Mouse (Mus musculus) midbrain, embryonic 13.5 days (tissue): ENCODE data around the gene Reps1. TPM values are rescaled to one million over a fixed set of nuclear protein-coding genes. Genes with fewer than 3 reads are reported as not detected.

Experiments
- ATAC-seq: fragments of 200-750 bp; cut with Nextera tagmentation; 2 replicates; pipeline ENCODE4 v1.8.0; 2017; ENCODE audit warnings: mild to moderate bottlenecking, moderate TSS enrichment, moderate library complexity
- H3K27ac ChIP-seq: fragments of 300-500 bp; sonication (generic); 2 replicates; pipeline ENCODE4 v1.5.1; 2015; ENCODE audit warnings: inconsistent platforms, mild to moderate bottlenecking, moderate library complexity
- H3K27me3 ChIP-seq: fragments of 300-500 bp; sonication (generic); 2 replicates; pipeline ENCODE4 v1.6.1; 2015; ENCODE audit warnings: mild to moderate bottlenecking, inconsistent platforms
- H3K36me3 ChIP-seq: fragments of 300-500 bp; sonication (generic); 2 replicates; pipeline ENCODE4 v1.6.1; 2015; ENCODE audit warnings: mild to moderate bottlenecking, inconsistent platforms
- H3K4me1 ChIP-seq: fragments of 300-500 bp; sonication (generic); replicated peaks from 2 replicates; pipeline ENCODE4 v1.6.1; 2015; ENCODE audit warnings: inconsistent platforms
- H3K4me2 ChIP-seq: fragments of 300-500 bp; sonication (generic); replicated peaks from 2 replicates; pipeline ENCODE4 v1.6.1; 2015; ENCODE audit warnings: moderate library complexity, mild to moderate bottlenecking, inconsistent platforms
- H3K4me3 ChIP-seq: fragments of 300-500 bp; sonication (generic); replicated peaks from 2 replicates; pipeline ENCODE4 v1.5.1; 2015; ENCODE audit warnings: mild to moderate bottlenecking, inconsistent platforms
- H3K9ac ChIP-seq: fragments of 300-500 bp; sonication (generic); replicated peaks from 2 replicates; pipeline ENCODE4 v1.6.1; 2015; ENCODE audit warnings: mild to moderate bottlenecking, inconsistent platforms
- H3K9me3 ChIP-seq: fragments of 300-500 bp; sonication (generic); 2 replicates; pipeline ENCODE4 v1.6.1; 2016; ENCODE audit warnings: mild to moderate bottlenecking, inconsistent platforms
- WGBS: fragments of 180-500 bp; shearing (Covaris S2); methylation state at CpG from one replicate; pipeline ENCODE4 v1.1.7; 2015; 5-methylcytosine and 5-hydroxymethylcytosine counted together
- polyA plus RNA-seq: library from polyadenylated mRNA; unstranded; fragments of >200 nt; fragmentation: Nextera tagmentation; extraction: Ambion mirVana; gene quantifications from 2 replicates; pipeline ENCODE4 v1.2.1, GENCODE M21; 2015

The Reps1 gene
- polyA plus RNA-seq, 1 experiment from 2014 or later, result 17.8 TPM

- Histone ChIP-seq H3K36me3 (no peaks in the 10 kb centered on the region), H3K4me3 (no peak overlapping the region), H3K27ac (no peak overlapping the region), H3K27me3 (no peaks in the 10 kb centered on the region), H3K9ac (no peak overlapping the region), H3K4me2 (no peak overlapping the region), H3K4me1 (no peaks in the 10 kb centered on the region), H3K9me3 (no peaks in the 10 kb centered on the region)
- ATAC-seq, result no peak
- 84% methylated on average over 5 of the region's 5 CpGs for WGBS
Observed at GRCm38 (mm10) chr10:18036849-18037248, 18.8 kb upstream of the Reps1 start.

GRCm38 (mm10) chr10:18046380-18046779 is 9.3 kb upstream of the Reps1 start:
- Histone ChIP-seq H3K4me2 (no peak overlapping the region), H3K27ac (no peak overlapping the region), H3K27me3 (no peaks in the 10 kb centered on the region), H3K4me1 (no peaks in the 10 kb centered on the region), H3K36me3 (no peaks in the 10 kb centered on the region), H3K9ac (no peak overlapping the region), H3K9me3 (no peaks in the 10 kb centered on the region), H3K4me3 (no peak overlapping the region)
- ATAC-seq, result no peak

- Histone ChIP-seq H3K4me1 (no peaks in the 10 kb centered on the region), H3K36me3 (no peaks in the 10 kb centered on the region), H3K27ac (no peak overlapping the region), H3K9me3 (no peaks in the 10 kb centered on the region), H3K4me3 (no peak overlapping the region), H3K27me3 (no peaks in the 10 kb centered on the region), H3K9ac (no peak overlapping the region), H3K4me2 (no peak overlapping the region)
- 79% methylated on average over 10 of the region's 10 CpGs for WGBS
- no peak for ATAC-seq
Observed at GRCm38 (mm10) chr10:18047380-18048146, 8.1 kb upstream of the Reps1 start.

- WGBS, result 2% methylated on average over 61 of the region's 61 CpGs
- H3K4me3 ChIP-seq, result peak overlapping the region; percentile 93
- ATAC-seq, result peak; percentile 98
- peak overlapping the region; percentile 96 for H3K9ac ChIP-seq
- H3K27ac ChIP-seq, result peak overlapping the region; percentile 95
- peaks cover 26% of the 10 kb centered on the region for H3K4me1 ChIP-seq
- H3K9me3 ChIP-seq, result no peaks in the 10 kb centered on the region
- H3K4me2 ChIP-seq, result peak overlapping the region; percentile 62
- no peaks in the 10 kb centered on the region for H3K27me3 ChIP-seq
- H3K36me3 ChIP-seq, result no peaks in the 10 kb centered on the region
Observed at GRCm38 (mm10) chr10:18055009-18055695, 509 bp upstream of the Reps1 start.

GRCm38 (mm10) chr10:18056391-18056745 is 707 bp downstream of the Reps1 start:
- Histone ChIP-seq H3K4me3 (peak overlapping the region; percentile 93), H3K9me3 (no peaks in the 10 kb centered on the region), H3K9ac (peak overlapping the region; percentile 96), H3K4me2 (peak overlapping the region; percentile 62), H3K27me3 (no peaks in the 10 kb centered on the region), H3K4me1 (peaks cover 26% of the 10 kb centered on the region), H3K27ac (peak overlapping the region; percentile 95), H3K36me3 (no peaks in the 10 kb centered on the region)
- WGBS, result 0% methylated on average over 8 of the region's 8 CpGs
- ATAC-seq, result no peak

GRCm38 (mm10) chr10:18058681-18059338 is 3.1 kb downstream of the Reps1 start:
- H3K27me3 ChIP-seq, result no peaks in the 10 kb centered on the region
- WGBS, result 90% methylated on average over 9 of the region's 9 CpGs
- no peak overlapping the region; the same call in 1 of the 2 replicates for H3K4me2 ChIP-seq
- no peak overlapping the region for H3K4me3 ChIP-seq
- H3K4me1 ChIP-seq, result peaks cover 26% of the 10 kb centered on the region
- no peaks in the 10 kb centered on the region for H3K36me3 ChIP-seq
- H3K9ac ChIP-seq, result no peak overlapping the region
- ATAC-seq, result no peak
- no peak overlapping the region for H3K27ac ChIP-seq
- H3K9me3 ChIP-seq, result no peaks in the 10 kb centered on the region

GRCm38 (mm10) chr10:18059807-18060206 is 4.1 kb downstream of the Reps1 start:
- no peak overlapping the region for H3K4me2 ChIP-seq
- H3K4me1 ChIP-seq, result peaks cover 28% of the 10 kb centered on the region
- no peaks in the 10 kb centered on the region for H3K27me3 ChIP-seq
- WGBS, result 91% methylated on average over 13 of the region's 13 CpGs
- ATAC-seq, result no peak
- H3K9me3 ChIP-seq, result no peaks in the 10 kb centered on the region
- H3K36me3 ChIP-seq, result no peaks in the 10 kb centered on the region
- H3K4me3 ChIP-seq, result no peak overlapping the region
- H3K9ac ChIP-seq, result no peak overlapping the region
- no peak overlapping the region for H3K27ac ChIP-seq

- H3K9me3 ChIP-seq, result no peaks in the 10 kb centered on the region
- H3K27me3 ChIP-seq, result no peaks in the 10 kb centered on the region
- peaks cover 33% of the 10 kb centered on the region for H3K4me1 ChIP-seq
- no peak overlapping the region for H3K4me2 ChIP-seq
- H3K36me3 ChIP-seq, result no peaks in the 10 kb centered on the region
- no peak for ATAC-seq
- no peak overlapping the region for H3K9ac ChIP-seq
- no peak overlapping the region for H3K27ac ChIP-seq
- WGBS, result 91% methylated on average over 2 of the region's 2 CpGs
- H3K4me3 ChIP-seq, result no peak overlapping the region
Observed at GRCm38 (mm10) chr10:18060778-18061177, 5.1 kb downstream of the Reps1 start.

GRCm38 (mm10) chr10:18061533-18061932 is 5.9 kb downstream of the Reps1 start:
- ATAC-seq, result no peak
- Histone ChIP-seq H3K27ac (no peak overlapping the region), H3K9me3 (no peaks in the 10 kb centered on the region), H3K27me3 (no peaks in the 10 kb centered on the region), H3K36me3 (no peaks in the 10 kb centered on the region), H3K4me2 (no peak overlapping the region), H3K9ac (no peak overlapping the region), H3K4me1 (peaks cover 33% of the 10 kb centered on the region), H3K4me3 (no peak overlapping the region)
- 93% methylated on average over 4 of the region's 4 CpGs for WGBS

GRCm38 (mm10) chr10:18064606-18065228 is 9.1 kb downstream of the Reps1 start:
- H3K9me3 ChIP-seq, result no peaks in the 10 kb centered on the region

GRCm38 (mm10) chr10:18066031-18066439 is 10.4 kb downstream of the Reps1 start:
- ATAC-seq, result no peak

More at GRCm38 (mm10) chr10:18064606-18065228, 9.1 kb downstream of the Reps1 start:
- no peak overlapping the region for H3K9ac ChIP-seq
- no peaks in the 10 kb centered on the region for H3K36me3 ChIP-seq
- peaks cover 25% of the 10 kb centered on the region for H3K4me1 ChIP-seq
- no peak overlapping the region for H3K4me3 ChIP-seq
- 74% methylated on average over 7 of the region's 7 CpGs for WGBS
- ATAC-seq, result peak; percentile 38; the same call in 1 of the 2 replicates
- no peak overlapping the region for H3K27ac ChIP-seq
- H3K4me2 ChIP-seq, result no peak overlapping the region
- no peaks in the 10 kb centered on the region for H3K27me3 ChIP-seq

More at GRCm38 (mm10) chr10:18066031-18066439, 10.4 kb downstream of the Reps1 start:
- Histone ChIP-seq H3K27ac (no peak overlapping the region), H3K27me3 (no peaks in the 10 kb centered on the region), H3K4me3 (no peak overlapping the region), H3K4me1 (peaks cover 27% of the 10 kb centered on the region), H3K9ac (no peak overlapping the region), H3K9me3 (no peaks in the 10 kb centered on the region), H3K36me3 (no peaks in the 10 kb centered on the region), H3K4me2 (no peak overlapping the region)
- 67% methylated on average over 10 of the region's 10 CpGs for WGBS
